10 mouse cellular contexts compared by ENCODE assay signal in the genomic region with DNA sequence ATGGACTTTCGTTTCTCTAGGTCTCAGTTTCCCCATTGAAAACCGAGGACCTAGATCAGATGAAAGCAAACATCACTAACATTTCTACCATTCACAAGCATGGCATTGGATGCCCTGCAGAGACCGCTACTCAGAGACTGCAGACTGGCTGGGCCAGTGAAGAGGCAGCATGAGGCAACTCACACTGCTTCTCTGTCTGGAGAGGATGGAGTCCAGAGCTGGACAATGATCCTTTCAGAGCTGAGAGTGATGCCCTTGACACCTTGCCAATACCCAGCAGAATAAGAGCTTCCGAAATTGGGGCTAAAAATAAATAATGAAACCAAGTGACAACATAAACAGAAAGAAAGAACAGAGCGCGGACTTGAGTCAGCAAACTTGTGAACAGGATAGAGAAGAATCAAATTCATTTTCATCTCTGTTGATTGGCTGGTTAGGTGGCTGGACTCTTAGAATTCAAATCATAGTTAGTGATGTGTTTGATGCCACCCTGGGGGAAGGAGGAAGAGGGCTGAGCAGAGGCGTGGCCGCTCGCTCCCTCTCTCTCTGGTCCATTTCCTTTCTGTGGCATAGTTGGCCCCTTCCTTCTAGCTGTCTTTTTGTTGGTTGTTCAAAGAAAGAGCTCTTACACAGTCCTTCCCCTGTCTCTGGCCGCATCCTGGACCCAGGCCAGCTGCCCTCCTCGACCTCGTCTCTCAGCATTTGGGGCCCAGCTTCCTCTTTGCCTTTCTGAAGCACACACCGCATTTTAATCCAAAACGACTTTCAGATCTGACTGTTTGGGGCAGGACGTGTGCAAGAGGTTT.
DNase-seq lines count a peak whose midpoint lies in the region; ATAC-seq lines count a peak whose summit lies in the region.
"Had no signal": no experiment of that assay in that cellular context is flagged by ENCODE, and none has a peak within 500 bp of the region (broad histone marks: within the 10 kb centered on the region; RNA-seq: fewer than 3 reads in every experiment).

No protein-coding gene starts in this region.

- peak overlapping the region; percentile 36; the same call in 1 of the 2 replicates for H3K4me2 ChIP-seq in neural tube, embryonic 15.5 days

- peak; percentile 87 for DNase-seq in heart, adult 11 months
- no peak for DNase-seq in heart, adult 9 months (ENCODE audit: low spot score in 2 of 2)
- peak; percentile 9 for DNase-seq in thymus, postnatal 14 days
- no peak for DNase-seq in thymus, adult 18-20 months
- DNase-seq in heart, postnatal 10 days = peak; percentile 18 to 27
- peak; percentile 71 for DNase-seq in left cerebral cortex, postnatal 4 days
- DNase-seq in urinary bladder, postnatal 25 days (ENCODE audit: low spot score) = no peak

- H3K36me3 ChIP-seq in neural tube, embryonic 15.5 days = no peaks in the 10 kb centered on the region
- H3K36me3 ChIP-seq: G1E had no signal

- no peak overlapping the region for H3K4me3 ChIP-seq in neural tube, embryonic 15.5 days (replicated peaks)

- no peaks in the 10 kb centered on the region for H3K27me3 ChIP-seq in neural tube, embryonic 15.5 days (replicated peaks)

- no peak overlapping the region for H3K9ac ChIP-seq in neural tube, embryonic 15.5 days (replicated peaks)

- 55% methylated on average over 15 of the region's 15 CpGs for WGBS in neural tube, embryonic 15.5 days

- H3K4me1 ChIP-seq in neural tube, embryonic 15.5 days = peaks cover 18% of the 10 kb centered on the region

- intact Hi-C loops in heart, postnatal 10 days (cut with DNase I) = loop anchor here (5.0 to 10.0 kb wide), 2 partner anchors 738 to 1464 kb away; no protein-coding TSS in a partner anchor
- intact Hi-C loops in left cerebral cortex, postnatal 4 days (cut with DNase I) = loop anchor here (10.0 kb wide), 1 partner anchor 1442 kb away; no protein-coding TSS in a partner anchor

- H3K27ac ChIP-seq in neural tube, embryonic 15.5 days (replicated peaks) = peak overlapping the region; percentile 63
- H3K27ac ChIP-seq: macrophage had no signal

- ATAC-seq in neural tube, embryonic 15.5 days (ENCODE audit: low FRiP score) = peak; percentile 92

- no peaks in the 10 kb centered on the region for H3K9me3 ChIP-seq in neural tube, embryonic 15.5 days (replicated peaks)

Comparison
In these comparisons a context has a peak if more than half of its experiments do, and no peak if none do; other contexts are left out.
1. DNase-seq: peak in heart, adult 11 months (single experiment), thymus, postnatal 14 days (single experiment), heart, postnatal 10 days (2 of 2) and left cerebral cortex, postnatal 4 days (single experiment); none in heart, adult 9 months (0 of 2), thymus, adult 18-20 months (0 of 2) and urinary bladder, postnatal 25 days (single experiment).